Mouse (Mus musculus) frontal cortex, adult 2 months (tissue): ENCODE measurements at regions not wholly inside any gene's neighbourhood (a gene's known extent, or its start where the extent isn't known, plus 50 kb on each side); places are given as distances from the start of the nearest gene placed in this dataset.

ENCODE experiments used
- DNase-seq, 2 experiments: peaks; one replicate each; pipeline ENCODE4 v3.0.0; 2022; ENCODE audit warnings: low spot score in 1 of 2; ENCODE audit errors: extremely low spot score in 1 of 2

DNA sequence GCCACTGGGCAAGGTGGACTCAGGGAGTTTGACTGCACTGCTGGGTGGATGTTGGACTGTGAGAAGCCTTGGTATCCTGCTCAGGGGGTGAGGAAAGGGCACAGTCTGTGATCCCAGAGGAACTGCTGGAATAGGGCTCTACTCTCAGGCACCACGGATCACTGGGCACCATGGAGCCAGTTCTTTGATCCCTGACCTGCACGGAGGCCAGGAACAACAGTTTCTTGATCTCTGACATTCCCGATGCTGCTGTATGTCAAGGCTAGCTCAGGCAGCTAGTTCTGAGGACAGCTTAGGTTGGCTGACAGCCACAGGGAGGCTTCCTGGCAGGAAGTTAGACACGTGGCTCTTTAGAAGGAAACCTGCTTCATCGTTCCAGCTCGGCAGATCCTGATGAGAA lies 289.5 kb upstream of the Slit2 start:
- no peak for DNase-seq

DNA sequence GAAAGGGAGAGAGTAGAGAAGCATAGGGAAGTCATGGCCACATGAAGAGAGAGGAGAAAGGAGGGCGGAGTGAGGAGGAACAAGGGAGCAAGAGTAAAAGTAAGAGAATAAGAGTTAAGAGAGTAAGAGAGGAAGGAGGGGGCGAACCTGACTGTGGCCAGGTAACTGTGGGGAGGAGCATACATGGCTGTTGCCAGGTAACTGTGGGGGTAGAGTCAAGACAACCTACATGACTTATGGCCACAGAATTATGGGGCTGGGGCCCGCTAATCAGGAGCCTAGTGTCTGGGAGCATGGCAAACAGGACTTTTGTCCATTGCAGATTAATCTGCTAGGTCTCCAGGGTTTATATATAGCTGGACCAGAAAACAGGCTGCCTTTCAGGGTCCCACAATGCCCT lies 289.0 kb upstream of the Slit2 start:
- no peak for DNase-seq

- no peak for DNase-seq
Measured at GRCm38 (mm10) chr5:47694630-47695029, 288.3 kb upstream of the Slit2 start.

DNA sequence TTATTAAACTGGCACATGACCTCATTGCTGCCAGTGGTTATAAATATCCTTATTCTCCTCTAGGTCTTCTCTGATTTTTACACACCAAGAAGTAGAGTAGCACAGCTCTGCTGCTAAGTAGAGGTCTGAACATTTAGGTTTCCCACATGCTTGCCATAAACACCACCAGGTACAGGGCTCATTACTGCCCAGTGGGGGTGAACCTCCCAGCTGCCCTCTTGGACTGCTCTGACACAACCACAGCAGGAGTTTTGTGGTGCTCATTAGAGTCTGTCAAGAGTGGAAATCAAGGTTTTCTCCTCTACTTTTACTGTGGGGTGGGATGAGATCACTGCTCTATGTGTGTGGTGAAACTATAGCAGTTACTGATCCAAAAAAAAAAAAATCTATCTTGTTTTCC lies 271.4 kb upstream of the Slit2 start:
- DNase-seq: no peak

GRCm38 (mm10) chr5:47714333-47714732 lies 268.6 kb upstream of the Slit2 start:
- no peak for DNase-seq

DNA sequence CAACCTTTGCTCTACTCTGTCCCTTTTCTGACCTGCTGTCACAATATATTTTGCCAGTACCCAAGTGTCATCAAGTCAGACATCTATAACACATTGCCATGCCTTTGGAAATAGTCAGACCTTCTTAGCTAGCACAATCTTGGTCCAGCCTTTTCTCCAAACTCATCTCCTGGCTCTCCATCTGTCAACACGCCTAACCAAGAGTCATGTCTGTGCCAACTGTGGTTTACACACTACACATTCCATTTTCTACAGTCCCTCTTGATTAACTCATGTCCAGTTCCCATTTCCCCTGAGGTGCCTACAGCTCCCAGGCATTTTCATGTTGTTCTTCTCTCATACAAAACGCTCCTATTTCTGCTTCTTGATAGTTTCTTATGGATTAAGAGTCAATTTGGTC lies 258.0 kb upstream of the Slit2 start:
- no peak for DNase-seq

GRCm38 (mm10) chr5:47742727-47743126 lies 240.2 kb upstream of the Slit2 start:
- peak in 1 of 2 experiments; percentile 13 for DNase-seq

- DNase-seq: no peak
Measured at GRCm38 (mm10) chr5:47745177-47745576, 237.8 kb upstream of the Slit2 start.

GRCm38 (mm10) chr5:47751907-47752306 lies 231.0 kb upstream of the Slit2 start:
- DNase-seq: no peak

DNA sequence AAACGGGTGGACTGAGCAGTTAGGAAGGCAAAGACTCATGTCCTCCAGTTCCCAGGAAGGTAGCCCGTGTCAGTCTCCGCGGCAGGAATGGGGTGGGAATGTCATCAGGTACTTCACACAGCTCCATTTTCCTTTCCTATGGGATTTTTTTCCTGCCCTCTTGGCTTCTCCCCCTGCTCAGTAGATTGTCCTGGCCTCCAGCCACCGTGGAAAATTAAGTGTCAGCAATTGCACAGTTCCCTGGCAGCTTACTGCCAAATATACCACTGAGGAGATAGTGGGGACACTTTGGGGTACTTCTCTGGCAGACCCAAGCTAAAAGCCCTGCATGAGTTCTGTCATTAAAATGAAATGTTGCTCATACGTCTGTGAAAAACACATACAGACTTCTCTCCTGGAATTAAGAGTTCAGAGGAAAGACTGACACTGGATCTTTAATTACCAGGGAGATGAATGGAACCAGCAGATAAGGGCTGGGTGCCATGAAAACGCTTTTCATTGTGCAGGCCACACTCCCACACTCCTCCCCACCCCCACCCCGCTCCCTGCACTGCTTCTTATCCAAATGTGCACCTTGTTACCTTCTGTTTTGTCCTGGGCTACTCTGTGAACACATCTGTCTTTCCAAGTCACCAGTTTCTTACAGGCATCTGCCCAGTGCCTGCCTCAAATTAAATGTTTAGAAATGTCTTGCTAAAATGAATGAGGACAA lies 210.1 kb upstream of the Slit2 start:
- DNase-seq: no peak

DNA sequence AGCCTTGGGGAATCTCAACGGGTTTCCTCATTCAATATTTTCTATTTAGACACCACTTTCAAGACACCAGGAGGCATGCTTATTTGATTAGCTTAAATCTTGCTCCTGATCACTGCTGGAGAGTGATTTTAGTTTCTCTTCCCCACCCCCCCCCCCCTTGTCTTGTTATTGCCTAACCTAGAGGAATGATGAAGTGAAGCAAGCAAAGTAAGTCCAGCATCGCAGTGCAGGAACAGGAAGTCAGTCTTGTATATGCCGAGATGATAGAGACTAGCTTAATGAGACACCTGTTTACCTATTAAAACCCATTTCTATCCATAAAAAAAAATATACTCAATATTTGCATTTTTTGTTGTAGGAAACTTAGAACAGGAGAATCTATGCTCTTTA lies 209.6 kb upstream of the Slit2 start:
- no peak for DNase-seq

GRCm38 (mm10) chr5:47780861-47781260 lies 202.1 kb upstream of the Slit2 start:
- no peak for DNase-seq

GRCm38 (mm10) chr5:47781608-47782007 lies 201.3 kb upstream of the Slit2 start:
- DNase-seq: no peak

DNA sequence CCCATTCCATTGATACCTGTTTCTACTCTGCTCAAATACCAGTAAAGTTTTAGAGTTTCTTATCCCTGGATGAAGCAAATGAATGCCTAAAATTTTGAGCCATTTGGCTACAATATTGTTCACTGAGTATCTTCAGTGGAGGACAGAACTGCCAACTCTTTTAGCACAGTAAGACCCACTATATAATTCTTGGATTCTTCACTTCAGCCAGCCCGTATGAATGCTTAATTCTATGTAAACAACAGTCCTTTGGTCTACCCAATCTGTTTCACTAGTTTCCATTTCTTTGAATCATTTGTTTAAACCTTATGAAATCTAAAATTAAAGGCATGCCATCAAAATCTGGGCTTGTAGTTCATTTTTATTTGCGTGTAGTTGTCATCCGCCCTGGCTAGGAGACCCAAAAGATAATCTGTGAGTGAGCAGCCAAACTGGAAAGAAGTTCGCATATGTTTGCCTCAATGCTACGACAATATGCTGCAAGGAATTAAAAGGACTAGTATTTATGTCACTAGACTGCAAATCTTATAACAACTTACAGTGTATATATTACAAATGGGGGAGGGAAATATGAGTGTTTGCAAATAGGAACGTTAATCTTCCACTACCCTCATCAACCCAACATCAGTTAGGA lies 188.2 kb upstream of the Slit2 start:
- no peak for DNase-seq

- DNase-seq: no peak
Measured at GRCm38 (mm10) chr5:47795273-47795672, 187.7 kb upstream of the Slit2 start.

GRCm38 (mm10) chr5:47820936-47821335 lies 162.0 kb upstream of the Slit2 start:
- no peak for DNase-seq

GRCm38 (mm10) chr5:47837998-47838397 lies 144.9 kb upstream of the Slit2 start:
- DNase-seq: peak in 1 of 2 experiments; percentile 30

- no peak for DNase-seq
Measured at GRCm38 (mm10) chr5:47869701-47870100, 113.2 kb upstream of the Slit2 start.
